Mouse (Mus musculus): Measurements from ENCODE around the gene Iqcj.

- TF ChIP-seq MAX (IDR thresholded peaks at IDR 0.05; ENCODE audit: low read depth) (no peak), MYOG (IDR thresholded peaks at IDR 0.05; ENCODE audit: control insufficient read depth in 1 of 3, insufficient read depth in 1 of 3, insufficient read length in 2 of 3, low read depth in 2 of 3) (no peak), POLR2A (IDR thresholded peaks at IDR 0.05; ENCODE audit: insufficient read length, low read depth) (no peak), TCF12 (IDR thresholded peaks at IDR 0.05; ENCODE audit: insufficient read depth, poor library complexity, severe bottlenecking) (no peak), USF1 (IDR thresholded peaks at IDR 0.05; ENCODE audit: low read depth) (no peak), MYOD1 (IDR thresholded peaks at IDR 0.05; ENCODE audit: control insufficient read depth in 1 of 3, insufficient read length in 2 of 3, low read depth in 2 of 3) (no peak), E2F4 (IDR thresholded peaks at IDR 0.05; ENCODE audit: insufficient read depth) (no peak), SRF (IDR thresholded peaks at IDR 0.05; ENCODE audit: control insufficient read depth, insufficient read length, low read depth) (no peak), REST (IDR thresholded peaks at IDR 0.05; ENCODE audit: insufficient read depth, insufficient read length) (no peak), POLR2AphosphoS2 (IDR thresholded peaks at IDR 0.05; ENCODE audit: insufficient read length, low read depth) (no peak), CEBPB (IDR thresholded peaks at IDR 0.05; ENCODE audit: insufficient read depth, poor library complexity, severe bottlenecking) (no peak), TCF3 (IDR thresholded peaks at IDR 0.05; ENCODE audit: insufficient read length, low read depth) (no peak)
These were observed 82.4 kb downstream of the Iqcj start for GRCm38 (mm10) chr3:67974340-67974998.

Measured in myocyte (in vitro differentiated cells).